Comparison of ENCODE assay signal across 8 mouse cellular contexts in the genomic region with DNA sequence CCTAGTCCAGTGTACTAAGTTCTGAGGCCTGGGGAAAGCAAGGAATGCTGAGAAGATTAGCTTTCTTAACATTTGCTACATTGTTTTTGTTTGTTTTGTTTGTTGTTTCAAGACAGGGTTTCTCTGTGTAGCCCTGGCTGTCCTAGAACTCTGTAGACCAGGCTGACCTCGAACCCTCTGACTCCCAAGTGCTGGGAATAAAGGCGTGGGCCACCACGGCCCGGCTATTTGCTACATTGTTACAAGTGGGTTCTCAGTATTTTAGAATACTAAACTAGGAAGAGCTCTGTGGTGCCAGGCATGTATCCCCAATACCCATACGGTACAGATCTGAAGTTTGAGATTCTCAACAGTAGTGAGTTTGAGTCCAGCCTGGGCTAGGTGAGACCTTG. TPM values are rescaled to one million over a fixed set of nuclear protein-coding genes. Genes with fewer than 3 reads are reported as not detected.
DNase-seq lines count a peak whose midpoint lies in the region; ATAC-seq and TF ChIP-seq lines count a peak whose summit lies in the region.

No protein-coding gene starts in this region.

- H3K9ac ChIP-seq in forebrain, embryonic 16.5 days (replicated peaks; ENCODE audit: low read depth, low read length), result peak overlapping the region; percentile 60
- peak overlapping the region; percentile 88 for H3K9ac ChIP-seq in liver, embryonic 13.5 days

- WGBS in forebrain, embryonic 16.5 days, result 35% methylated on average over 5 of the region's 5 CpGs
- WGBS in liver, embryonic 13.5 days (ENCODE audit: insufficient replicate concordance), result 47% methylated on average over 5 of the region's 5 CpGs

- intact Hi-C loops in heart, postnatal 36 days (cut with DNase I), result no loop called here

- peaks cover 17% of the 10 kb centered on the region for H3K4me1 ChIP-seq in forebrain, embryonic 16.5 days (replicated peaks; ENCODE audit: control insufficient read depth, insufficient read depth, low read length)
- peaks cover 32% of the 10 kb centered on the region for H3K4me1 ChIP-seq in liver, embryonic 13.5 days (replicated peaks)

- peaks cover 9% of the 10 kb centered on the region for H3K79me3 ChIP-seq in C2C12 (ENCODE audit: low read depth)

- ATAC-seq in forebrain, embryonic 16.5 days, result no peak
- ATAC-seq in liver, embryonic 13.5 days (ENCODE audit: low read depth), result no peak

- H3K4me2 ChIP-seq in forebrain, embryonic 16.5 days (ENCODE audit: low read length), result peak overlapping the region; percentile 73
- H3K4me2 ChIP-seq in liver, embryonic 13.5 days, result peak overlapping the region; percentile 94

- H3K9me3 ChIP-seq in forebrain, embryonic 16.5 days (ENCODE audit: control insufficient read depth, low read length), result no peaks in the 10 kb centered on the region
- H3K9me3 ChIP-seq in liver, embryonic 13.5 days (replicated peaks), result no peaks in the 10 kb centered on the region

- no peak overlapping the region for H3K27ac ChIP-seq in forebrain, embryonic 16.5 days (ENCODE audit: low read length)
- no peak overlapping the region for H3K27ac ChIP-seq in liver, embryonic 13.5 days

- H3K27me3 ChIP-seq in C2C12 (ENCODE audit: control insufficient read depth, insufficient read depth, insufficient read length), result no peaks in the 10 kb centered on the region
- H3K27me3 ChIP-seq in forebrain, embryonic 16.5 days (replicated peaks; ENCODE audit: control insufficient read depth, insufficient read depth, low read length), result no peaks in the 10 kb centered on the region
- H3K27me3 ChIP-seq in liver, embryonic 13.5 days, result no peaks in the 10 kb centered on the region

- peak overlapping the region; percentile 9 for H3ac ChIP-seq in C2C12 (ENCODE audit: control insufficient read depth, insufficient read length, low read depth)

- no peak for TF ChIP-seq CTCF in C2C12 (IDR thresholded peaks at IDR 0.05; ENCODE audit: control insufficient read depth, insufficient read depth, insufficient read length)

- peak; percentile 83 for DNase-seq in heart, adult 11 months
- no peak for DNase-seq in heart, postnatal 36 days
- DNase-seq in liver, embryonic 13.5 days, result no peak
- DNase-seq in cerebellum, adult 11-12 months, result no peak
- DNase-seq in ovary, postnatal 10 days (ENCODE audit: low spot score), result no peak
- DNase-seq in spleen, postnatal 36 days (ENCODE audit: low spot score in 2 of 2), result no peak

- H3K79me2 ChIP-seq in C2C12 (ENCODE audit: control insufficient read depth, insufficient read depth), result peaks cover 26% of the 10 kb centered on the region

- H3K4me3 ChIP-seq in C2C12 (ENCODE audit: insufficient read depth, poor library complexity, severe bottlenecking), result peak overlapping the region; percentile 76
- peak overlapping the region; percentile 65 for H3K4me3 ChIP-seq in forebrain, embryonic 16.5 days (replicated peaks; ENCODE audit: low read length)
- H3K4me3 ChIP-seq in liver, embryonic 13.5 days (replicated peaks), result peak overlapping the region; percentile 91

- peaks cover 32% of the 10 kb centered on the region for H3K36me3 ChIP-seq in C2C12 (ENCODE audit: control insufficient read depth, insufficient read depth)
- no peaks in the 10 kb centered on the region for H3K36me3 ChIP-seq in forebrain, embryonic 16.5 days (ENCODE audit: control insufficient read depth, insufficient read depth)
- peaks cover 41% of the 10 kb centered on the region for H3K36me3 ChIP-seq in liver, embryonic 13.5 days

TF ChIP-seq in C2C12, 6 proteins besides CTCF, POLR2A, EP300 and RAD21:
- TF ChIP-seq CEBPB (IDR thresholded peaks at IDR 0.05; ENCODE audit: low read depth) (no peak), USF1 (IDR thresholded peaks at IDR 0.05; ENCODE audit: low read depth) (no peak), MAX (IDR thresholded peaks at IDR 0.05) (no peak), MYOG (IDR thresholded peaks at IDR 0.05; ENCODE audit: control insufficient read depth, extremely low read depth, insufficient read length) (no peak), FOSL1 (IDR thresholded peaks at IDR 0.05; ENCODE audit: insufficient read depth, low read length, poor library complexity, severe bottlenecking) (no peak), MYOD1 (IDR thresholded peaks at IDR 0.05; ENCODE audit: control insufficient read depth, insufficient read length, low read depth) (no peak)

RNA-seq across cellular contexts. Expression of a gene that starts 1.0 kb away (rescaled TPM):
- total RNA-seq in heart, postnatal 36 days (2021), result 1 to 10 TPM in 1 of 2 experiments, under 1 TPM in 1; 0.92 to 1.4 TPM
- 55.5 TPM for polyA plus RNA-seq in C2C12 (2012; fragmentation: generic; extraction: Trizol)
- 36.0 and 40.4 TPM in 2 replicates for polyA plus RNA-seq in forebrain, embryonic 16.5 days (2015; fragmentation: Nextera tagmentation; extraction: Ambion mirVana)
- 58.1 and 65.6 TPM in 2 replicates for polyA plus RNA-seq in liver, embryonic 13.5 days (2015; fragmentation: Nextera tagmentation; extraction: Ambion mirVana)

RNA-seq across cellular contexts. Expression of a gene that starts 52.8 kb away (rescaled TPM):
- 10 to 100 TPM; 14.9 to 18.0 TPM for total RNA-seq in heart, postnatal 36 days (2021)
- 8.0 TPM for polyA plus RNA-seq in C2C12 (2012; fragmentation: generic; extraction: Trizol)
- polyA plus RNA-seq in forebrain, embryonic 16.5 days (2015; fragmentation: Nextera tagmentation; extraction: Ambion mirVana), result 38.2 and 39.7 TPM in 2 replicates
- polyA plus RNA-seq in liver, embryonic 13.5 days (2015; fragmentation: Nextera tagmentation; extraction: Ambion mirVana), result 19.1 and 22.3 TPM in 2 replicates
